Mouse (Mus musculus) liver, embryonic 13.5 days (tissue): ENCODE measurements around the gene Cic. TPM values are rescaled to one million over a fixed set of nuclear protein-coding genes. Genes with fewer than 3 reads are reported as not detected.

Source experiments
- ATAC-seq: fragments of 200-750 bp; cut with Nextera tagmentation; 2 replicates; pipeline ENCODE4 v1.8.0; 2017; ENCODE audit warnings: low read depth, mild to moderate bottlenecking, moderate number of reproducible peaks, moderate library complexity
- DNase-seq: peaks from one replicate; pipeline ENCODE4 v3.0.0; 2022
- H3K27ac ChIP-seq: fragments of 300-500 bp; sonication (generic); 2 replicates; pipeline ENCODE4 v1.5.1; 2015; ENCODE audit warnings: moderate library complexity, mild to moderate bottlenecking, inconsistent platforms
- H3K27me3 ChIP-seq: fragments of 300-500 bp; sonication (generic); 2 replicates; pipeline ENCODE4 v1.6.1; 2015; ENCODE audit warnings: mild to moderate bottlenecking, inconsistent platforms
- H3K36me3 ChIP-seq: fragments of 300-500 bp; sonication (generic); 2 replicates; pipeline ENCODE4 v1.6.1; 2015; ENCODE audit warnings: mild to moderate bottlenecking, inconsistent platforms
- H3K4me1 ChIP-seq: fragments of 300-500 bp; sonication (generic); replicated peaks from 2 replicates; pipeline ENCODE4 v1.6.1; 2015; ENCODE audit warnings: inconsistent platforms
- H3K4me2 ChIP-seq: fragments of 300-500 bp; sonication (generic); 2 replicates; pipeline ENCODE4 v1.6.1; 2015; ENCODE audit warnings: inconsistent platforms, mild to moderate bottlenecking, moderate library complexity
- H3K4me3 ChIP-seq: fragments of 300-500 bp; sonication (generic); replicated peaks from 2 replicates; pipeline ENCODE4 v1.5.1; 2015; ENCODE audit warnings: mild to moderate bottlenecking, inconsistent platforms
- H3K9ac ChIP-seq: fragments of 300-500 bp; sonication (generic); 2 replicates; pipeline ENCODE4 v1.6.1; 2015; ENCODE audit warnings: mild to moderate bottlenecking, inconsistent platforms
- H3K9me3 ChIP-seq: fragments of 300-500 bp; sonication (generic); replicated peaks from 2 replicates; pipeline ENCODE4 v1.6.1; 2016; ENCODE audit warnings: inconsistent platforms
- WGBS: fragments of 180-500 bp; shearing (Covaris S2); methylation state at CpG from one replicate; pipeline ENCODE4 v1.1.7; 2015; ENCODE audit not compliant: insufficient replicate concordance; 5-methylcytosine and 5-hydroxymethylcytosine counted together
- polyA plus RNA-seq: library from polyadenylated mRNA; unstranded; fragments of >200 nt; fragmentation: Nextera tagmentation; extraction: Ambion mirVana; gene quantifications from 2 replicates; pipeline ENCODE4 v1.2.1, GENCODE M21; 2015

The Cic gene
- polyA plus RNA-seq, 1 experiment from 2014 or later: 10.4 TPM

- 61% methylated on average over 5 of the region's 5 CpGs for WGBS
These were observed 35.3 kb upstream of the Cic start for GRCm38 (mm10) chr7:25232101-25232648.

DNA sequence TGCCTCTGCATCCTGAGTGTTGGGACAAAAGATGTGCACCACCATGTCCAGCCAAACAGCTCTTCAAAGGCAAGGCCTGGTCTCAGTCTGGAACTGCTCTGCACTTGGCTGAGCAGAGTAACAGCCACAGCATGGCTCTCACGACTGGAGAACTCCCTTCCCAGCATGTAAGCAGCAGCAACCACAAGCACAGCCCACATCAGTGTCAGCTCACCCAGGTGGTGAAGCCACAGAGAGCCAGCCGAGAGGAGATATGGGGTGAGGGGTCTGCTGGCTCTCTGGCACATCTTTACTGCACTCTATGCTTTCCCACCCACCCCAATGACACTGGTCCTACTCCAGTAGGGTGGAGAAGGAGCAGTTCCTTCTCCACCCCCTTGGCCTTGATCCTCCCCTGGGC lies 34.4 kb upstream of the Cic start:
- no peak for ATAC-seq
- Histone ChIP-seq H3K36me3 (peaks cover 81% of the 10 kb centered on the region), H3K4me3 (no peak overlapping the region), H3K4me2 (no peak overlapping the region), H3K9ac (no peak overlapping the region), H3K4me1 (peaks cover 26% of the 10 kb centered on the region), H3K27me3 (no peaks in the 10 kb centered on the region), H3K27ac (0 out of 2 replicates have a peak overlapping the region, but pooled peaks have one; percentile 0), H3K9me3 (no peaks in the 10 kb centered on the region)
- DNase-seq: no peak
- WGBS: 59% methylated on average over 2 of the region's 2 CpGs

More at GRCm38 (mm10) chr7:25232101-25232648, 35.3 kb upstream of the Cic start:
- H3K27ac ChIP-seq: no peak overlapping the region
- H3K4me2 ChIP-seq: no peak overlapping the region
- ATAC-seq (no peak), DNase-seq (no peak)
- no peaks in the 10 kb centered on the region for H3K9me3 ChIP-seq
- no peak overlapping the region for H3K9ac ChIP-seq
- peaks cover 90% of the 10 kb centered on the region for H3K36me3 ChIP-seq
- peaks cover 26% of the 10 kb centered on the region for H3K4me1 ChIP-seq
- H3K27me3 ChIP-seq: no peaks in the 10 kb centered on the region
- H3K4me3 ChIP-seq: no peak overlapping the region

- ATAC-seq: no peak
- H3K36me3 ChIP-seq: peaks cover 57% of the 10 kb centered on the region
- peak overlapping the region; percentile 99 for H3K4me3 ChIP-seq
These were observed 32.0 kb upstream of the Cic start for GRCm38 (mm10) chr7:25235526-25235925.

GRCm38 (mm10) chr7:25237249-25238014 lies 30.1 kb upstream of the Cic start, which contains the start of gene Gsk3a:
TSS of gene Gsk3a (minus strand) at chr7:25237851.
- Histone ChIP-seq H3K4me1 (peaks cover 42% of the 10 kb centered on the region), H3K4me2 (peak within 1 kb of the TSS; percentile 76), H3K36me3 (peaks cover 39% of the 10 kb centered on the region), H3K27me3 (no peaks in the 10 kb centered on the region), H3K9ac (peak within 1 kb of the TSS; percentile 100), H3K4me3 (peak within 1 kb of the TSS; percentile 99), H3K27ac (peak within 1 kb of the TSS; percentile 88), H3K9me3 (no peaks in the 10 kb centered on the region)
- DNase-seq (peak; percentile 96), ATAC-seq (peak; percentile 81)
- WGBS: under 1% methylated on average over 58 of the region's 76 CpGs

More at GRCm38 (mm10) chr7:25235526-25235925, 32.0 kb upstream of the Cic start:
- no peak for DNase-seq
- Histone ChIP-seq H3K27ac (peak overlapping the region; percentile 88), H3K4me1 (peaks cover 42% of the 10 kb centered on the region), H3K4me2 (peak overlapping the region; percentile 76), H3K9ac (peak overlapping the region; percentile 100; the same call in 1 of the 2 replicates), H3K9me3 (no peaks in the 10 kb centered on the region), H3K27me3 (no peaks in the 10 kb centered on the region)
- 88% methylated on average over 5 of the region's 5 CpGs for WGBS

DNA sequence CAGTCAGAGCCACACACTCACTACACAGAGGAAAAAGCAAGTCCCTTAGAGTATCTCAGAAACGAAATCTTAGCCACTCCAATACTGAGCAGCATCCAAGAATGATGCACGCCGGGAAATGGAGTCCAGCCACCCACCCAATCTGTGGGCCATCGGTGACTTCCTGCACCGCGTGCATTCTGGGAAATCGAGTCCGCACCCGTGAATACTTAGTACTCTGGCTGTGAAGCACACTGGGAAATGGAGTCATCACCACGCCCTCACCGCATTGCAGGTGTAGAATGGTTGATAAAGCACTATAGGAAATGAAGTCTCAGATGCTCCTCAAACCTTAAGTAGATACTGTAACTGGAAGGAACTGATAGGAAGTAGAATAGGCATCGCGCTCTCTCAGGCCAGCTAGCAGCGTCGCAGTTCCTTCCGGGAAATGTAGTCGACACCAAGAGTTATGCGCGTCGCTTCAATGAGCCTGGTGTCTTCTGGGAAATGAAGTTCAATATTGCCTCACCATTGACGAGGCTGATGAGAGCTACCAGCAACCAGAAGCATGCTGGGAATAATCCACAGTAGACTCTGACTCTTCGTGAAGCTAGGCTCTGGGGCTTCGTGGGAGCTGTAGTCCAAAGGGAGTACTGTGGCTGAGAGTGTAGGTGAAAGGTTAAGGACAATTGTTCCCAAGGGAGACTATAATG lies 29.3 kb upstream of the Cic start:
- under 1% methylated on average over 23 of the region's 23 CpGs for WGBS
- ATAC-seq: peak; percentile 89
- Histone ChIP-seq H3K4me3 (peak overlapping the region; percentile 99), H3K4me1 (peaks cover 42% of the 10 kb centered on the region), H3K9ac (peak overlapping the region; percentile 71), H3K27me3 (no peaks in the 10 kb centered on the region), H3K9me3 (no peaks in the 10 kb centered on the region), H3K4me2 (peak overlapping the region; percentile 76), H3K36me3 (peaks cover 39% of the 10 kb centered on the region), H3K27ac (peak overlapping the region; percentile 88)
- DNase-seq: peak; percentile 92

- peak overlapping the region; percentile 71 for H3K9ac ChIP-seq
- 3% methylated on average over 30 of the region's 30 CpGs for WGBS
- DNase-seq (peak; percentile 77), ATAC-seq (peak; percentile 47)
- peaks cover 35% of the 10 kb centered on the region for H3K36me3 ChIP-seq
- H3K27ac ChIP-seq: peak overlapping the region; percentile 88
- peak overlapping the region; percentile 76 for H3K4me2 ChIP-seq
- H3K27me3 ChIP-seq: no peaks in the 10 kb centered on the region
- peak overlapping the region; percentile 99 for H3K4me3 ChIP-seq
- H3K4me1 ChIP-seq: peaks cover 42% of the 10 kb centered on the region
- no peaks in the 10 kb centered on the region for H3K9me3 ChIP-seq
These were observed 28.5 kb upstream of the Cic start for GRCm38 (mm10) chr7:25238829-25239623.

DNA sequence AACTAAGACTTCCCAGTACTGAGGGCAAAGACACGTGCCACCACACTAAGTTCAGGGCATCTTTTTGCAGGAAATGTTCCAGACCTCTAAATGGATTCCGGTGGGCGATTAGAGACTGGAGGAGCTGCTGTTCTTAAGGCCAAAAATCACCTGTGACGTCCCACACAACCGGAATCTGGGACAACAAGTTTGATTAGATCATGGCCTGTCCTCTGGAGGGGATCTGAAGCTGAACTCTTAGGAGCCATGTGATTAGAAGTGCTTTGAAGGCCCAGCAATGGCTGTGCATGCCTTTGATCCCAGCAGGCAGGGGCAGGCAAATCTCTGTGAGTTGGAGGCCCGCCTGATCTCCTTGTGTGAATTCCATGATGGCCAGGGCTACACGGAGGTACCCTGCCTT lies 26.9 kb upstream of the Cic start:
- DNase-seq: no peak
- Histone ChIP-seq H3K36me3 (peaks cover 35% of the 10 kb centered on the region), H3K27me3 (no peaks in the 10 kb centered on the region), H3K4me2 (no peak overlapping the region), H3K4me1 (peaks cover 34% of the 10 kb centered on the region), H3K9me3 (no peaks in the 10 kb centered on the region), H3K27ac (0 out of 2 replicates have a peak overlapping the region, but pooled peaks have one; percentile 88), H3K9ac (no peak overlapping the region), H3K4me3 (no peak overlapping the region)
- ATAC-seq: no peak
- 70% methylated on average over 7 of the region's 7 CpGs for WGBS

- Histone ChIP-seq H3K4me1 (peaks cover 32% of the 10 kb centered on the region), H3K4me3 (no peak overlapping the region), H3K36me3 (peaks cover 35% of the 10 kb centered on the region), H3K27ac (no peak overlapping the region), H3K4me2 (no peak overlapping the region), H3K27me3 (no peaks in the 10 kb centered on the region), H3K9me3 (no peaks in the 10 kb centered on the region), H3K9ac (no peak overlapping the region)
- ATAC-seq: no peak
- DNase-seq: no peak
- 34% methylated on average over 2 of the region's 2 CpGs for WGBS
These were observed 26.4 kb upstream of the Cic start for GRCm38 (mm10) chr7:25241062-25241461.

- H3K36me3 ChIP-seq: peaks cover 35% of the 10 kb centered on the region
- H3K27me3 ChIP-seq: peaks cover 3% of the 10 kb centered on the region; the same call in 1 of the 2 replicates
- no peak overlapping the region for H3K4me3 ChIP-seq
- no peaks in the 10 kb centered on the region for H3K9me3 ChIP-seq
- no peak overlapping the region for H3K9ac ChIP-seq
- no peak for ATAC-seq
- H3K4me2 ChIP-seq: no peak overlapping the region
- no peak for DNase-seq
- no peak overlapping the region for H3K27ac ChIP-seq
- H3K4me1 ChIP-seq: peaks cover 47% of the 10 kb centered on the region
- 80% methylated on average over 4 of the region's 4 CpGs for WGBS
These were observed 24.1 kb upstream of the Cic start for GRCm38 (mm10) chr7:25243361-25243760.

- no peak overlapping the region for H3K9ac ChIP-seq
- no peak for DNase-seq
- WGBS: 84% methylated on average over 30 of the region's 30 CpGs
These were observed 22.7 kb upstream of the Cic start for GRCm38 (mm10) chr7:25244562-25245369.

More at GRCm38 (mm10) chr7:25244562-25245369, 22.7 kb upstream of the Cic start:
- no peak overlapping the region for H3K27ac ChIP-seq
- H3K4me2 ChIP-seq: no peak overlapping the region
- peaks cover 35% of the 10 kb centered on the region for H3K36me3 ChIP-seq
- no peak for ATAC-seq
- no peaks in the 10 kb centered on the region for H3K9me3 ChIP-seq
- no peak overlapping the region for H3K4me3 ChIP-seq
- peaks cover 3% of the 10 kb centered on the region; the same call in 1 of the 2 replicates for H3K27me3 ChIP-seq
- H3K4me1 ChIP-seq: peaks cover 46% of the 10 kb centered on the region
